Mouse (Mus musculus): ENCODE measurements at regions not wholly inside any gene's neighbourhood (a gene's known extent, or its start where the extent isn't known, plus 50 kb on each side); places are given as distances from the start of the nearest gene placed in this dataset.

GRCm38 (mm10) chr8:115437956-115438355 lies 269.6 kb downstream of the Maf start:
- TF ChIP-seq CTCF (IDR thresholded peaks at IDR 0.05; ENCODE audit: control insufficient read depth, insufficient read depth, insufficient read length) = no peak
- no peak for TF ChIP-seq CEBPB (IDR thresholded peaks at IDR 0.05; ENCODE audit: low read depth)
- no peak for TF ChIP-seq USF1 (IDR thresholded peaks at IDR 0.05; ENCODE audit: low read depth)
- no peak for TF ChIP-seq MAX (IDR thresholded peaks at IDR 0.05)
